Mouse (Mus musculus) thymus, postnatal 10 days (tissue): ENCODE measurements around the gene Foxb2.
A peak's percentile ranks its signal among the peaks of the same experiment; 100 is the strongest.
"Not testable (repeated sequence)": the region's sequence is repeated elsewhere in the genome, so short reads cannot be mapped to it uniquely, and the experiment has no call there.

Experiments
- DNase-seq, 2 experiments: peaks; one replicate each; pipeline ENCODE4 v3.0.0; 2021; ENCODE audit warnings: low spot score in 2 of 2

Gene Foxb2

GRCm38 (mm10) chr19:16873221-16873861, at the start of gene Foxb2:
Gene Foxb2 (minus strand): TSS chr19:16873805.
- no peak for DNase-seq

GRCm38 (mm10) chr19:16911507-16911906, 37.9 kb upstream of the Foxb2 start:
- no peak for DNase-seq

DNA sequence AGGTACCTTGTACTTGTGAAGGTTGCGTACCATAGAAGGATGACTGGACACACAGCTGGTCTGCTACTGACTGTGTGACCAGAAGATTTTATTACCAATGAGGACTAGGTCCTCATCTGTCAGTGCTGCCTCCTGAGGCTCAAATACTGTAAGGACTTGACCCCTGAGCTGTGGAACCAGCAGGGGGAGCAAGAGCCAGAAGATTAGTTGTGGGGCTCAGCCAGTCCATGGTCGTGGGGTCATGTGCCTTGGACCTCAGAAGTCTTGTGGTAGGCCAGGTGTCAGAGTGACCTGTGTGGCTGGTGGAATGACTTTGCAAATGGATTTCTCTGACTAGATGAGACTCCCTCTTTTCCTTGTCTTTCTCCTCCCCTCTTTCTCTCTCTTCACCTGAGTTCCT, 29.5 kb upstream of the Foxb2 start:
- peak in 1 of 2 experiments; percentile 7 for DNase-seq

- DNase-seq = no peak
Measured at GRCm38 (mm10) chr19:16899716-16900115, 26.1 kb upstream of the Foxb2 start.

DNA sequence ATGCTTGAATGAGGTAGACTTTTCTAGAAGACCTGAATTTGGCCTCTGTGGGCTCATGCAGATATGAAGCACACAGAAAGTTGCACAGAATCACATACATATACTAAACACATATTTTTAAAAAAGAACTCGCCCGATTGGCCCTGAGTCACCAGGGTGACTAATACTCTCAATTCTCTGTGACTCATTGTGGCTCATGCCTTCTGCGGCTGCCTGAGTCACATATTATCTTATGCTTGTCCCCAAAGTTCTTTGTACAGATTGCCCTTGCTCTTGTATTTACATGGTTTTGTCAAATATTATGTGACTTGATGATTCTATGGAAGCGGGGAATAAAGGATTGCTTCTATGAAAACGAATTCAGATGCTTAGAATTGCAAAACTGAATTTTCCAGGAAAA, 25.0 kb upstream of the Foxb2 start:
- DNase-seq = no peak

DNA sequence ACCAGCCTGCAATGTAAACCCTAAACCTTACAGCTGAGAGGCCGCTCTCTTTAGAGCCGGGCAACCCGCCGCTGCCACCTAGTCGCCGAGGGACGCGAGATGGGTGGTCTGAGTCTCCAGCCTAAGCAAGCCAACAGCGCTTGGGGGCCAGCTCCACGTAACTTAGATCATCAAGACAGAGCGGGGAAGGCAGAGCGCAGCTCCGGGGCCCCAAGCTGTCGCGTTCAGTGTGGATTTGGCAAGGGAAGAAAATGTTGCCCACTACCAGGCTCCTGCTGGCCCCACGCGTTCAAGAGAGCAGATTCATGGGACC, 2.8 kb upstream of the Foxb2 start:
- DNase-seq = no peak

DNA sequence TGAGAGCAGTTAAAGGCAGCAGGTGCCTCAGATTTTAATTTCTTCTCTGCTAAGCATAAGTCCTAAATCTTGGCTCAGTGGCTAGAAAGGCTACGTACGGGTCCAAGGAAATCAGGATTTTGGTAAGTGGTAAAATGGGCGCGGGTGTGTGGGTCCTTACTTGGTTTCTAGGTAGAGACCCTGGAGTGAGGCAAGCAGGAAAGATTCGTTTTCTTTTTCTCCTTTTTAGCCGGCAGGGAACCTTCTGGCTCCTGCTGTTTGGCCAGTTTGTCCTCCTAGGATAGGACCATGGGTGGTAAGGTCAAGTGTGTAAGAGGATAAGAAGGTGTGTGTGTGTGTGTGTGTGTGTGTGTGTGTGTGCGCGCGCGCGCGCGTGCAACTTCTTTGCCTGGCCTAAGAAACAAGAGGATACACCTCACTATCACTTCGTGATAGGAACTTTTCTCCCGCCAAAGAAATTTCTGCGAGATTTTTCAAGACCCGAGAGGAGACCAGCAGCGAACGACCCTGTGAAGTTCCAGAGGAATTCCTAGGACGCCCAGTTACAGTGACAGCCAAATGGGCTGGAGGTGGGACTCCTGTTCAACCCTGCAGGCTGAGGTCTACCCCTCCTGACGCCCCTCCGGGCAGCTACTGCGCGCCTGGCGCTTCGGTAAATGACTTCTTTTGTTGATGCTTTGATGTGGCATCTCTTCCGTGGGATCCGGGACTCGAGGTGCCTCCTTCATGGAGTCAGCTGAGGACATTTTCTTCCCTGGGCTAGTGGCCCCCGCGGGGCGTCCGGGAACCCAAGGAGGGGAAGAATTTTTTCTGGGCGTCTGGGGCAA, 2.2 kb upstream of the Foxb2 start:
- DNase-seq = no peak

GRCm38 (mm10) chr19:16874991-16875540, 1.5 kb upstream of the Foxb2 start:
- no peak for DNase-seq

GRCm38 (mm10) chr19:16873942-16874861, 597 bp upstream of the Foxb2 start:
- DNase-seq = no peak

GRCm38 (mm10) chr19:16872331-16873180, 1.0 kb downstream of the Foxb2 start:
- no peak for DNase-seq

DNA sequence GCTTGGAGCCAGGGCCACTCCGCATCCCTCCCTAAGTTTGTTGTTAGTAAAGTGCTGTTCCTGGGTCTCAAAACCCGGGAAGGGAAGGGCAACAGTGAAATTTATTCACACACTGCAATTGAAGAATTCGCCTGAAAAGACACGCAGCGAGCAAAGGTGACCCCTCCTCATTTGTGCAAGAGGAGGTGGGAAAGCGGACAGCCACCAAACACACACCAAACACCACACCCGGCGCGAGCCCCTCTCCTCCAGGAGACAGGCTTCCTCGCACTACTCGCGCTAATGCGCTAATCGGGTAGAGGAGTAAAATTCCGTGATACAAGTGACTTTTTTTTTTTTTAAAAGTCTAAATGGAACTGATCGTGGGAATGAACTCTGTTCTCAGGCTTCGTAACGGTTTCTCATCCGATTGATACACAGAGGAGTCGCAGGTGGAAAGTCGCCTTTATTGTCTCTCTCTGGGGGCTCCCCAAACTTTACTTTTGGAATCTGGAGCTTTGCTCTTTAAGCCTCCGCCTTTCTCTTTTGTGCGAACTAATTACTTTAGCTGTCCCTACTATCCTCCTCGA, 2.3 kb downstream of the Foxb2 start:
- no peak for DNase-seq

- no peak for DNase-seq
Measured at GRCm38 (mm10) chr19:16870501-16871191, 3.0 kb downstream of the Foxb2 start.

GRCm38 (mm10) chr19:16868534-16868933, 5.1 kb downstream of the Foxb2 start:
- no peak for DNase-seq

GRCm38 (mm10) chr19:16858646-16859045, 15.0 kb downstream of the Foxb2 start:
- DNase-seq = no peak

DNA sequence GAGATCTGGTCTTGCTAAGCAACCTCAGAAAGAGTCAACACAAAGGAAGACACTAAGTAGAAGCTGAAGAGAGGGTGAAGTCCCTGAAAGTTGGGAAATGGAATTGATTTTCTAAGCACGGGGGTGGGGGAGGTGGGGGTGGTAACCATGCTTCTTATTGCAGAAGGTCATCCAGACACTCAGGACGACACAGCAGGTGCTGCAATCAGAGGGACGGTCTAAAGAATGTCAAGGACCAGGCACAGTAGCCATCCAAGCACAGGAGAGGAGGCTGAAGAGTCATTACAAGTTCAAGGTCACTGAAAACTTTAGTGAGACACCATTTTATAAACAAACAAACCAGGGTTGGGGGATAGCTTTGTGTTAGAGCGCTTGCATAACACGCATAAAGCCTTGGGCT, 16.9 kb downstream of the Foxb2 start:
- no peak for DNase-seq

- not testable (repeated sequence) for DNase-seq
Measured at GRCm38 (mm10) chr19:16844091-16844490, 29.5 kb downstream of the Foxb2 start.

DNA sequence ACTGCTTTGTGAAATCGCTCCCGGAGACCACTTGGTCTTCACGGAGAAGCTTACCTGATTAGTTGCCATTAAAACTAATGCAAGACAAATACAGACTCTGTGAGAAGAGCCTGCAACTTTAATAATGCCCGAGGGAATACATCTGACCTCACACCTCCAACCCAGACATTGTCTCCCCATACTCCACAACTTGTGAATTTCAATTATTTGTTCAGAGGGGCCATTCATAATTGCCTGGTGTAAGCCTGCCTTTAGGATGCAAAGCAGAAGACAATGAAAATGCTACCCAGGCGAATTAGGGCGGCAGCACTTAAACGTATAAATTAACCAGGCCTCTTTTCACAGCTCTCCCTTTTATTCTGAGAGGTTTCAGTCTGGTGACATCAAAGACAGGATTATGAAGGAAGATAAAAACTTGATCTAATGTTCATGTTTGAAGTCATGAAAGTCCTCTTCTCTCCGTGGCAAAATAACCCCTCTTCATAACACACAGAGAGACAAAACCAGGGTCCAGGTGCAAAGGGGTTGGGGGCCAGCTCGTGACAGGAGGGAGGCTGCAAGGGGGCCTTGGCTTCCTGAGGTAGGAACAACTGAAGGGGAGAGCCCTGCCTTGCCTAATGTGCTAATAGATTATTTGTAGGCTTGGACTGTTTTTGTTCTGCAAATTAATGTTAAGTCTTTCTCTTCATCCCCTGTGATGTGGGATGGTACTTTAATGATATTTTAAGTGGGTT, 31.9 kb downstream of the Foxb2 start:
- DNase-seq = no peak

DNA sequence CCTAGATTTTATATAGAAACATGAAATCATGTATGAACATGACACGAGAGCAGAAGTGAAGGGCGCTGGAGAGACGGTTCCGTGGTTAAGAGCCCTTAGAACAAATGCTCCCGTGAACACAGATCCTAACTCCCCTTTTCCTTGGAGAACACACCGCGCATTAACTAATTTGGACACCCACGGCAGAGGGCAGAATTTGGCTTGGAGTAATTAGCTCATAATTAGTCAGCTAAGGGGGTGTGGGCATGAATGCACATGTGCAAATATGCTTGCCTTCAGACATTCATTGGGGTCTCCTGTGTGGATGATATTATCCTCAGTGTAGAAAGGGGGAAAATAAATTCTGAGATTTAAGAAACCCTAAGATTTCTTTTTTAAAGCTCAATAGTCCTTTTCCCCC, 32.6 kb downstream of the Foxb2 start:
- no peak for DNase-seq

DNA sequence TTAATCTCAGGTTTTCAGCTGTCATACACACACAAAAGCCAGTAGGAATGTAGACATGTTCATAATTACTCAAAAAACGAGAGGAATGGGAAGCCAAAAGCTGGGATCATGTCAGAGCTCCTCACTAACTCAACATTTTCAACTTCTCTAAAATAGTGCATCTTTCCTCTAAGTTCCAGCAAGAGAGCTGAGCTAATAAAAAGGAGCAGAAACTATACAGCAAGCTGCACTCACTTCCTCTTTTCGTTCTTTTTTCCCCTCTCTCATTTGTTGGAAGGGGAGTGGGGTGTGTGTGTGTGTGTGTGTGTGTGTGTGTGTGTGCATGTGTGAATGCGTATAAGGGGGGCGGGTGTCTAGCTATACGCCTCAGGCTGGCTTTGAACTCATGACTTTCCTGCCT, 45.9 kb downstream of the Foxb2 start:
- no peak for DNase-seq

- no peak for DNase-seq
Measured at GRCm38 (mm10) chr19:16825228-16825627, 48.4 kb downstream of the Foxb2 start.
